Mouse (Mus musculus): ENCODE data around the gene Ncapd3. TPM values are rescaled to one million over a fixed set of nuclear protein-coding genes. Genes with fewer than 3 reads are reported as not detected.

Ncapd3 gene
- total and polyA plus RNA-seq, 3 experiments, result 29.9 to 39.2 (median 33.7) TPM

DNA sequence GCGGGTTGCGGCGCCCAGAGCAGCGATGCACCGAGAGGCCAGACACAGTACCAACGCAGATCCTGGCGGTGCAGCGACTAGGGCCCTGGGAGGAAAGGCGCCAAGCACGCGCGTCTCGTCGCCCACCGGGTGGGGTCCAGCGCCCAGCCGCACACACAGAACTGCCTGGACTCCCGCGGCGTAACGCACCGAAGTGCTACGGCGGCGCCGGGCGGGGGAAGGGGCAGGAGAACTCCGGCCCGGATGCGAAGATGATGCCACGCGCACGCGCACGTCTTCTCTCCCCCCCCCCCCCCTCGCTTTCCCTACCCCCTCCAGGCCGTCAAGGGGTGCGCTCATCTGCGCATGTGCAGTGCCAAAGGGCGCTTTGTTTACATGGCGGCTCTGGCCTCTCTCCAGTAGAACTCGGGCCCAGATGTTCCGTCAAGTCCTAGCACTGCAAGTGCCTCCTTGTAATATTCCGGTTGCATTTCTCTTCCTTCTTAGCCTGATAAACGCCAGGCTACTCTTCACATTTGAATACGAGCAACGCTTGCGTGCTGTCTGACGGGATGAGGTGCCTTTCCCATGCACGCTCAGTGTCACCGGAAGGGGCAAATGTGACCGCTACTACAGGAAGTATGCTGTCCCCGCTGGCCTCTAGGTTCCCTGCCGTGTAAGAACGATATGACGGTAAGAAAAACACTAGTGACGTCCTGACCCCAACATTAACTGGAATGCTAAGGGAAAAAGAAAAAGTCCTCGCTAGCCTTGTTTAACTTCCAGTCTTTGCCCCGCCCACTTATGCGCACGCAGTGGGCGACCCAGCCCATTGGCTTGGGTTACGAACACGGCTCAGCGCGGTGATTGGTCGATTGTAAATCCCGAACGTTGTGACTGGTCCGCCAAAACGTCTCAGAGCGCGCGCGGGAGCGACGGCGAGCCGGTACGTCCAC, at the start of gene Ncapd3, which contains the start of gene Vps26b (continued):
- 0 out of 2 replicates have a peak, but pooled peaks have one; percentile 0 for TF ChIP-seq IRF4 (IDR thresholded peaks at IDR 0.05; ENCODE audit: low read depth, low read length)

DNA sequence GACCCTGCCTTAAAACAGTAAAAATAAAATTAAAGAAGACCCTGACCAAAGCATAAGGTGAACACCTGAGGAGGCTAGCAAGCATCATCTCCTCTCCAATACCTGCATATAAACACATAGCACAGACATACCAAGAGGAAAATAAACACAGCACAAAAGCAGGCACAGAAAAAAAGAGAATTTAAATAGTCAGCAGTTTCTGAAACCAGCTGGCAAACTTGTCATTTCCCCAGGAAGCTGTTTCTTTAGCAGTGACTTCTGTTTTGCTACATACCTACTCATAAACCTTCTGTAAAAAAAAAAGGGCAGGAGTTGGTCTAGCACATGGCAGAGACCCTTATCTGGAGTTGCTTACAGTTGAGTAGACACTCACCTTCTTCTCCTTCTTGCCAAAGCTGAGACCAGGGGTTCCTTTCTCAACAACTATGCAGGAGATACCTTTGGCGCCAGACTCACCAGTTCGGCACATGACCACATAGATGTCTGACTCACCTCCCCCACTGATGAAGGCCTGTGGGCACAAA, 44.8 kb upstream of the Ncapd3 start:
- Histone ChIP-seq H3K4me1 (ENCODE audit: control insufficient read depth in 1 of 2, insufficient read depth in 2 of 2) (no peaks in the 10 kb centered on the region), H3K36me3 (replicated peaks in 1 of 2; ENCODE audit: control insufficient read depth in 1 of 2, insufficient read depth in 1 of 2, low read length in 1 of 2) (peaks cover 34 to 50% of the 10 kb centered on the region in 2 experiments), H3K4me2 (ENCODE audit: insufficient read depth, low read depth, poor library complexity, severe bottlenecking) (no peak overlapping the region), H3K4me3 (replicated peaks in 1 of 3; ENCODE audit: low read depth in 2 of 3, low read length in 2 of 3, poor library complexity in 1 of 3) (no peak overlapping the region), H3K27me3 (replicated peaks) (no peaks in the 10 kb centered on the region), H3K79me2 (replicated peaks; ENCODE audit: control insufficient read depth, extremely low read depth, insufficient read depth, poor library complexity, severe bottlenecking) (no peaks in the 10 kb centered on the region), H3K27ac (ENCODE audit: insufficient read depth, low read depth) (no peak overlapping the region), H3K9ac (ENCODE audit: insufficient read depth, low read depth) (no peak overlapping the region), H3K9me3 (replicated peaks; ENCODE audit: low read length) (no peaks in the 10 kb centered on the region)
- dilution Hi-C loops (cut with MboI; ENCODE audit: extremely low pct_ligation_motif_present, extremely low pct_unique_long_range_greater_than_20kb, low sequenced_read_pairs) (no loop called here), in situ Hi-C loops (cut with MboI; ENCODE audit: low pct_ligation_motif_present, low pct_unique_long_range_greater_than_20kb, low sequenced_read_pairs) (no loop called here)
- TF ChIP-seq BHLHE40 (IDR thresholded peaks at IDR 0.05; ENCODE audit: low read depth, low read length), result no peak
- no peak for TF ChIP-seq SIN3A (IDR thresholded peaks at IDR 0.05; ENCODE audit: low read length)
- TF ChIP-seq JUN (IDR thresholded peaks at IDR 0.05; ENCODE audit: insufficient read depth, low read depth, low read length), result no peak
- no peak for TF ChIP-seq ZKSCAN1 (IDR thresholded peaks at IDR 0.05; ENCODE audit: borderline replicate concordance, low read depth, low read length)
- TF ChIP-seq MEF2A (IDR thresholded peaks at IDR 0.05; ENCODE audit: borderline replicate concordance, low read depth, low read length), result no peak
- no peak for TF ChIP-seq NELFE (IDR thresholded peaks at IDR 0.05; ENCODE audit: low read depth, low read length)
- TF ChIP-seq ETS1 (conservative IDR thresholded peaks at IDR 0.05; ENCODE audit: low read depth, low read length), result no peak
- no peak for TF ChIP-seq POLR2AphosphoS2 (IDR thresholded peaks at IDR 0.05; ENCODE audit: low read depth, low read length)
- no peak for TF ChIP-seq NRF1 (IDR thresholded peaks at IDR 0.05; ENCODE audit: low read depth, low read length)
- TF ChIP-seq PAX5 (IDR thresholded peaks at IDR 0.05; ENCODE audit: low read length), result no peak
- DNase-seq (ENCODE audit: extremely low read depth), result no peak

DNA sequence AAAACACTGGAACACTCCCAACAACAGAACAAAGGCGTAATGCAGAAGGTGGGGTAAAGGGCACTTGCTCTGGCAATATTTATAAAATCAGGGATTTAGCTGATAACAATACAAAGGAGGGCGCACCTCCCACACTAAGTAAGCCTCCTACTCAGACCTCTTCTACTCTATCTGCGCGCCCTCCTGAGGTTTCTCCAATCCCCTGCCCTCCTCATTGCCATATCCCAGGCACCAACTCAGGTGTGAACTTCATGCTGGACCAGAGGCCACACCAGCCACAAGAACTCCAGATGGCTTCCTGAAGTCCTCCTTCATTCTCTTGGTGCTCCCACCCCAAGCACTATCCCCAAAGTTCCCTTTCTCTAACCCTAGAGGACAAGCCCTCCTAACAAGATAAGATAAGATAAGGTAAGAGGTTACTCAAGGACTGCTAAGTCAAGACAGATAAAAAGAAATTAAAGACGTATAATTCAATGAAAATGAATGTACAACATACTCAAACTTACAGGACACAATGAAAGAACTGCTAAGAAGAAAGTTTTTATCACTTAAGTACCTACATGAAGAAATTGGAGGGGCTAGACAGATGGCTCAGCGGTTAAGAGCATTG, 44.2 kb upstream of the Ncapd3 start:
- Histone ChIP-seq H3K27me3 (replicated peaks) (no peaks in the 10 kb centered on the region), H3K9me3 (replicated peaks; ENCODE audit: low read length) (no peaks in the 10 kb centered on the region), H3K4me1 (ENCODE audit: control insufficient read depth in 1 of 2, insufficient read depth in 2 of 2) (no peaks in the 10 kb centered on the region), H3K4me2 (ENCODE audit: insufficient read depth, low read depth, poor library complexity, severe bottlenecking) (no peak overlapping the region), H3K79me2 (replicated peaks; ENCODE audit: control insufficient read depth, extremely low read depth, insufficient read depth, poor library complexity, severe bottlenecking) (no peaks in the 10 kb centered on the region), H3K36me3 (replicated peaks in 1 of 2; ENCODE audit: control insufficient read depth in 1 of 2, insufficient read depth in 1 of 2, low read length in 1 of 2) (peaks cover 37 to 50% of the 10 kb centered on the region in 2 experiments), H3K4me3 (replicated peaks in 1 of 3; ENCODE audit: low read depth in 2 of 3, low read length in 2 of 3, poor library complexity in 1 of 3) (no peak overlapping the region), H3K9ac (ENCODE audit: insufficient read depth, low read depth) (no peak overlapping the region), H3K27ac (ENCODE audit: insufficient read depth, low read depth) (no peak overlapping the region)
- in situ Hi-C loops (cut with MboI; ENCODE audit: low pct_ligation_motif_present, low pct_unique_long_range_greater_than_20kb, low sequenced_read_pairs) (no loop called here), dilution Hi-C loops (cut with MboI; ENCODE audit: extremely low pct_ligation_motif_present, extremely low pct_unique_long_range_greater_than_20kb, low sequenced_read_pairs) (no loop called here)
- TF ChIP-seq E2F4 (IDR thresholded peaks at IDR 0.05; ENCODE audit: insufficient replicate concordance, low read depth, low read length), result no peak
- TF ChIP-seq POLR2AphosphoS2 (IDR thresholded peaks at IDR 0.05; ENCODE audit: low read depth, low read length), result no peak
- no peak for TF ChIP-seq MAX (IDR thresholded peaks at IDR 0.05; ENCODE audit: low read length)
- DNase-seq (ENCODE audit: extremely low read depth), result no peak
